Mouse (Mus musculus) small intestine, adult 2 months (tissue): ENCODE results near the gene Hoxa5.

Experiments
- CTCF ChIP-seq: fragments of 200-500 bp; IDR thresholded peaks from 2 replicates; pipeline ENCODE4 v1.5.1; 2012; ENCODE audit warnings: low read depth, mild to moderate bottlenecking, control low read depth, inconsistent platforms, low read length, moderate library complexity, mixed read lengths; ENCODE audit not compliant: insufficient replicate concordance, insufficient read length; ENCODE audit errors: extremely low read depth
- POLR2A ChIP-seq: fragments of 200-500 bp; IDR thresholded peaks from 2 replicates; pipeline ENCODE4 v1.6.1; 2012; ENCODE audit warnings: low read depth, mild to moderate bottlenecking, control low read depth, inconsistent platforms, low read length, moderate library complexity

- TF ChIP-seq POLR2A: no peak
- no peak for TF ChIP-seq CTCF
Measured at GRCm38 (mm10) chr6:52212556-52213118, 8.2 kb upstream of the Hoxa5 start.
